In genomic region chr3:108328441-108328841, GRCm38 (mm10) we compare ENCODE assay signal across 8 mouse cellular contexts. TPM values are rescaled to one million over a fixed set of nuclear protein-coding genes. Genes with fewer than 3 reads are reported as not detected.
DNase-seq lines count a peak whose midpoint lies in the region; ATAC-seq and TF ChIP-seq lines count a peak whose summit lies in the region.

No protein-coding gene starts in this region.

- no peak for TF ChIP-seq CTCF in cerebellum, adult 2 months (IDR thresholded peaks at IDR 0.05; ENCODE audit: borderline replicate concordance, insufficient read depth, low read depth, low read length)
- no peak for TF ChIP-seq CTCF in heart, postnatal 0 days (IDR thresholded peaks at IDR 0.05; ENCODE audit: low read depth)

- no peak for TF ChIP-seq POLR2A in cerebellum, adult 2 months (IDR thresholded peaks at IDR 0.05; ENCODE audit: borderline replicate concordance, insufficient read depth, low read length)

- H3K9me3 ChIP-seq in forebrain, embryonic 16.5 days (ENCODE audit: control insufficient read depth, low read length) = peaks cover 3% of the 10 kb centered on the region; the same call in 1 of the 2 replicates
- no peaks in the 10 kb centered on the region for H3K9me3 ChIP-seq in heart, postnatal 0 days (replicated peaks; ENCODE audit: control insufficient read depth, low read length)
- H3K9me3 ChIP-seq in midbrain, embryonic 15.5 days = no peaks in the 10 kb centered on the region

- peak overlapping the region; percentile 19; the same call in 1 of the 2 replicates for H3K4me2 ChIP-seq in forebrain, embryonic 16.5 days (ENCODE audit: low read length)
- H3K4me2 ChIP-seq in heart, postnatal 0 days (ENCODE audit: low read depth, low read length) = peak overlapping the region; percentile 29
- H3K4me2 ChIP-seq in midbrain, embryonic 15.5 days = no peak overlapping the region

- DNase-seq in cerebellum, adult 2 months = peak; percentile 34 to 43
- DNase-seq in cerebellum, adult 9-11 months = no peak
- peak; percentile 66 to 80 for DNase-seq in adrenal gland, adult (ENCODE audit: inconsistent age in 2 of 2, low spot score in 1 of 2)
- peak; percentile 74 for DNase-seq in heart, postnatal 0 days (ENCODE audit: low spot score)
- peak; percentile 58 to 65 for DNase-seq in kidney, postnatal 25 days

- peaks cover 9% of the 10 kb centered on the region for H3K4me1 ChIP-seq in cerebellum, adult 2 months (ENCODE audit: control insufficient read depth, insufficient read depth, low read length)
- peaks cover 27% of the 10 kb centered on the region for H3K4me1 ChIP-seq in forebrain, embryonic 16.5 days (replicated peaks; ENCODE audit: control insufficient read depth, insufficient read depth, low read length)
- 0 out of 2 replicates have a peak, but pooled peaks cover 4% of the 10 kb centered on the region for H3K4me1 ChIP-seq in heart, postnatal 0 days (ENCODE audit: control insufficient read depth, insufficient read depth)
- H3K4me1 ChIP-seq in midbrain, embryonic 15.5 days = no peaks in the 10 kb centered on the region

- ATAC-seq in forebrain, embryonic 16.5 days = peak; percentile 86
- peak; percentile 89 for ATAC-seq in heart, postnatal 0 days (ENCODE audit: insufficient read depth, low read depth)
- ATAC-seq in midbrain, embryonic 15.5 days (replicated peaks) = 0 out of 2 replicates have a peak, but pooled peaks have one; percentile 48
- ATAC-seq in erythroblast, adult 5-6 weeks (replicated peaks; ENCODE audit: low FRiP score, poor library complexity, severe bottlenecking) = no peak

- H3K4me3 ChIP-seq in cerebellum, adult 2 months (replicated peaks; ENCODE audit: insufficient read depth, low read depth, low read length) = no peak overlapping the region
- H3K4me3 ChIP-seq in forebrain, embryonic 16.5 days (replicated peaks; ENCODE audit: low read length) = no peak overlapping the region
- H3K4me3 ChIP-seq in heart, postnatal 0 days (ENCODE audit: low read depth, low read length) = no peak overlapping the region
- no peak overlapping the region for H3K4me3 ChIP-seq in midbrain, embryonic 15.5 days

- no peak for TF ChIP-seq EP300 in heart, postnatal 0 days (IDR thresholded peaks at IDR 0.05; ENCODE audit: low read depth)

- H3K27ac ChIP-seq in cerebellum, adult 2 months (ENCODE audit: insufficient read depth, low read length) = no peak overlapping the region
- H3K27ac ChIP-seq in forebrain, embryonic 16.5 days (ENCODE audit: low read length) = peak overlapping the region; percentile 93
- H3K27ac ChIP-seq in heart, postnatal 0 days (ENCODE audit: low read depth) = peak overlapping the region; percentile 74
- H3K27ac ChIP-seq in midbrain, embryonic 15.5 days = no peak overlapping the region

- peaks cover 26% of the 10 kb centered on the region for H3K36me3 ChIP-seq in forebrain, embryonic 16.5 days (ENCODE audit: control insufficient read depth, insufficient read depth)
- H3K36me3 ChIP-seq in heart, postnatal 0 days (replicated peaks; ENCODE audit: control insufficient read depth, insufficient read depth, low read length) = peaks cover 25% of the 10 kb centered on the region
- peaks cover 33% of the 10 kb centered on the region for H3K36me3 ChIP-seq in midbrain, embryonic 15.5 days (replicated peaks)

- no peaks in the 10 kb centered on the region for H3K27me3 ChIP-seq in cerebellum, adult 2 months (ENCODE audit: control insufficient read depth, insufficient read depth, low read length)
- no peaks in the 10 kb centered on the region for H3K27me3 ChIP-seq in forebrain, embryonic 16.5 days (replicated peaks; ENCODE audit: control insufficient read depth, insufficient read depth, low read length)
- H3K27me3 ChIP-seq in heart, postnatal 0 days (ENCODE audit: control insufficient read depth, insufficient read depth, low read length) = no peaks in the 10 kb centered on the region
- no peaks in the 10 kb centered on the region for H3K27me3 ChIP-seq in midbrain, embryonic 15.5 days (replicated peaks)

- H3K9ac ChIP-seq in forebrain, embryonic 16.5 days (replicated peaks; ENCODE audit: low read depth, low read length) = no peak overlapping the region; the same call in 1 of the 2 replicates
- 0 out of 2 replicates have a peak overlapping the region, but pooled peaks have one; percentile 29 for H3K9ac ChIP-seq in heart, postnatal 0 days (replicated peaks; ENCODE audit: low read depth, low read length)
- H3K9ac ChIP-seq in midbrain, embryonic 15.5 days = no peak overlapping the region

- 18% methylated on average over 9 of the region's 9 CpGs for WGBS in cerebellum, adult 2 months
- WGBS in forebrain, embryonic 16.5 days = 28% methylated on average over 9 of the region's 9 CpGs
- WGBS in heart, postnatal 0 days = 12% methylated on average over 9 of the region's 9 CpGs
- WGBS in midbrain, embryonic 15.5 days = 50% methylated on average over 9 of the region's 9 CpGs

RNA-seq across cellular contexts. Expression of gene Mybphl, which starts 36.3 kb away (rescaled TPM):
- polyA plus RNA-seq in cerebellum, adult 2 months (2012; rRNA removed) = 0.16 TPM in 1 of 2 replicates, not detected in the other
- polyA plus RNA-seq in forebrain, embryonic 16.5 days (2015; fragmentation: Nextera tagmentation; extraction: Ambion mirVana) = 0.16 TPM in 1 of 2 replicates, not detected in the other
- 49.3 and 60.6 TPM in 2 replicates for total RNA-seq in heart, postnatal 0 days (2014; rRNA removed; ENCODE audit: low replicate concordance)
- 90.0 and 123 TPM in 2 replicates for polyA plus RNA-seq in heart, postnatal 0 days (2015; fragmentation: Nextera tagmentation; extraction: Ambion mirVana)
- polyA plus RNA-seq in midbrain, embryonic 15.5 days (2015; fragmentation: Nextera tagmentation; extraction: Ambion mirVana) = not detected in 2 replicates
- not detected in 2 replicates for total RNA-seq in erythroblast, adult 5-6 weeks (2015; ENCODE audit: low replicate concordance)
- not detected in 2 replicates for total RNA-seq in erythroblast, adult 5-6 weeks (2017; ENCODE audit: low replicate concordance)

RNA-seq across cellular contexts. Expression of gene Sort1, which starts 44.6 kb away (rescaled TPM):
- polyA plus RNA-seq in cerebellum, adult 2 months (2012; rRNA removed) = 88.7 and 94.4 TPM in 2 replicates
- 19.5 and 22.6 TPM in 2 replicates for polyA plus RNA-seq in forebrain, embryonic 16.5 days (2015; fragmentation: Nextera tagmentation; extraction: Ambion mirVana)
- 33.5 and 34.4 TPM in 2 replicates for total RNA-seq in heart, postnatal 0 days (2014; rRNA removed; ENCODE audit: low replicate concordance)
- polyA plus RNA-seq in heart, postnatal 0 days (2015; fragmentation: Nextera tagmentation; extraction: Ambion mirVana) = 6.7 and 7.4 TPM in 2 replicates
- polyA plus RNA-seq in midbrain, embryonic 15.5 days (2015; fragmentation: Nextera tagmentation; extraction: Ambion mirVana) = 22.1 and 22.3 TPM in 2 replicates
- total RNA-seq in erythroblast, adult 5-6 weeks (2015; ENCODE audit: low replicate concordance) = 16.7 and 20.3 TPM in 2 replicates
- 12.4 and 18.3 TPM in 2 replicates for total RNA-seq in erythroblast, adult 5-6 weeks (2017; ENCODE audit: low replicate concordance)

RNA-seq across cellular contexts. Expression of gene Psrc1, which starts 55.2 kb away (rescaled TPM):
- 0.21 and 0.28 TPM in 2 replicates for polyA plus RNA-seq in cerebellum, adult 2 months (2012; rRNA removed)
- polyA plus RNA-seq in forebrain, embryonic 16.5 days (2015; fragmentation: Nextera tagmentation; extraction: Ambion mirVana) = 29.0 and 29.2 TPM in 2 replicates
- total RNA-seq in heart, postnatal 0 days (2014; rRNA removed; ENCODE audit: low replicate concordance) = 8.4 and 17.5 TPM in 2 replicates
- polyA plus RNA-seq in heart, postnatal 0 days (2015; fragmentation: Nextera tagmentation; extraction: Ambion mirVana) = 5.0 and 5.4 TPM in 2 replicates
- polyA plus RNA-seq in midbrain, embryonic 15.5 days (2015; fragmentation: Nextera tagmentation; extraction: Ambion mirVana) = 7.7 and 8.8 TPM in 2 replicates
- total RNA-seq in erythroblast, adult 5-6 weeks (2015; ENCODE audit: low replicate concordance) = 4.4 and 5.9 TPM in 2 replicates
- total RNA-seq in erythroblast, adult 5-6 weeks (2017; ENCODE audit: low replicate concordance) = 9.5 and 14.1 TPM in 2 replicates

Comparison
In these comparisons a context has a peak if more than half of its experiments do, and no peak if none do; other contexts are left out.
1. H3K27ac ChIP-seq: peak in forebrain, embryonic 16.5 days (single experiment) and heart, postnatal 0 days (single experiment); none in cerebellum, adult 2 months (single experiment) and midbrain, embryonic 15.5 days (single experiment).
2. RNA of gene Mybphl, which starts 36.3 kb away (polyA plus RNA-seq): 90.0 to 123 TPM in heart, postnatal 0 days; 0.16 TPM in forebrain, embryonic 16.5 days, not detected in midbrain, embryonic 15.5 days and 0.16 TPM in cerebellum, adult 2 months; every median in the first group is over 10 times any median in the second.